Mouse (Mus musculus): Measurements from ENCODE around the gene Lamc2. TPM values are rescaled to one million over a fixed set of nuclear protein-coding genes. Genes with fewer than 3 reads are reported as not detected.

Gene Lamc2
- total RNA-seq, 2 experiments from 2014 or later: 2.5 to 12.3 TPM

Other genes starting within 250 kb of the Lamc2 start
- gene Nmnat2, start 231.5 kb downstream of the Lamc2 start, total RNA-seq (2021): 1 to 10 TPM; 4.2 to 4.5 TPM
- 100 to 1,000 TPM; 186 to 227 TPM for gene Lamc1, start 146.3 kb upstream of the Lamc2 start, total RNA-seq (2021)
- 1 to 10 TPM in 1 of 2 experiments, under 1 TPM in 1; 0.67 to 1.2 TPM for gene Shcbp1l, start 238.7 kb upstream of the Lamc2 start, total RNA-seq (2021)